Mouse (Mus musculus) neural tube, embryonic 10.5 days (tissue): Measurements from ENCODE around the gene Olfr866.

Experiments
- DNase-seq: peaks from one replicate; pipeline ENCODE4 v3.0.0-alpha.2; 2017; ENCODE audit warnings: low spot score; ENCODE audit errors: extremely low spot score

The Olfr866 gene

GRCm38 (mm10) chr9:20027935-20028334, at the start of gene Olfr866:
TSS of gene Olfr866 (minus strand) at chr9:20028035.
- no peak for DNase-seq

GRCm38 (mm10) chr9:20073523-20074177, 45.8 kb upstream of the Olfr866 start:
- no peak for DNase-seq

- DNase-seq: no peak
Measured at GRCm38 (mm10) chr9:20071291-20071690, 43.5 kb upstream of the Olfr866 start.

- DNase-seq: no peak
Measured at GRCm38 (mm10) chr9:20070236-20070635, 42.4 kb upstream of the Olfr866 start.

GRCm38 (mm10) chr9:20057462-20057861, 29.6 kb upstream of the Olfr866 start, which contains the start of gene Olfr867:
TSS of gene Olfr867 (minus strand) at chr9:20057562.
- no peak for DNase-seq

GRCm38 (mm10) chr9:20047964-20048363, 20.1 kb upstream of the Olfr866 start:
- DNase-seq: no peak
